Mouse (Mus musculus): ENCODE measurements around the gene Zfp729b. TPM values are rescaled to one million over a fixed set of nuclear protein-coding genes. Genes with fewer than 3 reads are reported as not detected.

Gene Zfp729b
- 3.1 and 3.3 TPM in 2 replicates for polyA plus RNA-seq (2015; fragmentation: Nextera tagmentation; extraction: Ambion mirVana)

GRCm38 (mm10) chr13:67609066-67609876 is at the start of gene Zfp729b:
TSS of gene Zfp729b (minus strand) at chr13:67609707.
- H3K4me3 ChIP-seq (ENCODE audit: low read length) = peak within 1 kb of the TSS; percentile 81
- peak; percentile 98 for ATAC-seq
- no peaks in the 10 kb centered on the region for H3K27me3 ChIP-seq (replicated peaks; ENCODE audit: control insufficient read depth, insufficient read depth, low read length)
- H3K9ac ChIP-seq (ENCODE audit: low read depth, low read length) = peak within 1 kb of the TSS; percentile 83
- H3K27ac ChIP-seq (ENCODE audit: low read length) = peak within 1 kb of the TSS; percentile 76
- peaks cover 3% of the 10 kb centered on the region for H3K9me3 ChIP-seq (ENCODE audit: control insufficient read depth, low read length)
- 2% methylated on average over 20 of the region's 20 CpGs for WGBS
- peaks cover 4% of the 10 kb centered on the region for H3K4me1 ChIP-seq (ENCODE audit: control insufficient read depth, insufficient read depth, low read length)
- H3K36me3 ChIP-seq (ENCODE audit: control insufficient read depth, insufficient read depth, low read length) = no peaks in the 10 kb centered on the region
- peak within 1 kb of the TSS; percentile 62 for H3K4me2 ChIP-seq (ENCODE audit: low read depth, low read length)

DNA sequence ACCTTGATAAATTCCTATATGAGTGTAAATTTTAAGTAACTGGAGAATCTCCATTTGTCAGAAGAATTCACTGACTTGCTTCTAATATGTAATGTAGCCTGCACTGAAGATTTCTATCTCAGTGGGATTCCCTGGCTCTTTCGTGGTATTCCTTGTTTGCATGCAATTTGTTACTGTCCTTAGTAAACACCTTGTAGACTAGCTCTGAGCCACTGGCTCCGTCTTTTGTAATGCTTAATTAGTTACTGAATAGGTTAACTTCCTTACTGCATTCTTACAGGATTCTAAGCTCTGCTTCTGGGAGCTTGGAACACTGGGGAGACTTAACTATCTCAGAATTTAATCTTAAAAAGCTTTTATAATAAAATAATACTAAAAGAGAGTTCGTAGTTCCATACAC is 43.0 kb upstream of the Zfp729b start:
- H3K4me2 ChIP-seq (ENCODE audit: low read depth, low read length) = no peak overlapping the region
- no peak for ATAC-seq
- no peaks in the 10 kb centered on the region for H3K27me3 ChIP-seq (replicated peaks; ENCODE audit: control insufficient read depth, insufficient read depth, low read length)
- H3K36me3 ChIP-seq (ENCODE audit: control insufficient read depth, insufficient read depth, low read length) = no peaks in the 10 kb centered on the region
- no peak overlapping the region for H3K4me3 ChIP-seq (ENCODE audit: low read length)
- no peaks in the 10 kb centered on the region for H3K4me1 ChIP-seq (ENCODE audit: control insufficient read depth, insufficient read depth, low read length)
- no peak overlapping the region for H3K27ac ChIP-seq (ENCODE audit: low read length)
- WGBS = 49% methylated on average over 3 of the region's 3 CpGs
- H3K9me3 ChIP-seq (ENCODE audit: control insufficient read depth, low read length) = no peaks in the 10 kb centered on the region
- no peak overlapping the region for H3K9ac ChIP-seq (ENCODE audit: low read depth, low read length)

GRCm38 (mm10) chr13:67637294-67638007 is 27.9 kb upstream of the Zfp729b start, which contains the start of the genes Gm49345 and Zfp729a:
TSS of gene Gm49345 (minus strand) at chr13:67637769.
TSS of gene Zfp729a (minus strand) at chr13:67637791.
- ATAC-seq = peak; percentile 100
- Histone ChIP-seq H3K4me2 (ENCODE audit: low read depth, low read length) (peak within 1 kb of the TSS; percentile 49), H3K27ac (ENCODE audit: low read length) (peak within 1 kb of the TSS; percentile 79), H3K9ac (ENCODE audit: low read depth, low read length) (peak within 1 kb of the TSS; percentile 83), H3K9me3 (ENCODE audit: control insufficient read depth, low read length) (no peaks in the 10 kb centered on the region), H3K4me1 (ENCODE audit: control insufficient read depth, insufficient read depth, low read length) (no peaks in the 10 kb centered on the region), H3K36me3 (ENCODE audit: control insufficient read depth, insufficient read depth, low read length) (no peaks in the 10 kb centered on the region), H3K27me3 (replicated peaks; ENCODE audit: control insufficient read depth, insufficient read depth, low read length) (no peaks in the 10 kb centered on the region), H3K4me3 (ENCODE audit: low read length) (peak within 1 kb of the TSS; percentile 85)
- under 1% methylated on average over 19 of the region's 19 CpGs for WGBS

- Histone ChIP-seq H3K27me3 (replicated peaks; ENCODE audit: control insufficient read depth, insufficient read depth, low read length) (no peaks in the 10 kb centered on the region), H3K36me3 (ENCODE audit: control insufficient read depth, insufficient read depth, low read length) (no peaks in the 10 kb centered on the region), H3K4me3 (ENCODE audit: low read length) (no peak overlapping the region), H3K4me1 (ENCODE audit: control insufficient read depth, insufficient read depth, low read length) (peaks cover 4% of the 10 kb centered on the region), H3K4me2 (ENCODE audit: low read depth, low read length) (0 out of 2 replicates have a peak overlapping the region, but pooled peaks have one; percentile 35), H3K27ac (ENCODE audit: low read length) (no peak overlapping the region), H3K9ac (ENCODE audit: low read depth, low read length) (no peak overlapping the region), H3K9me3 (ENCODE audit: control insufficient read depth, low read length) (peaks cover 3% of the 10 kb centered on the region)
- no peak for ATAC-seq
- 86% methylated on average over 4 of the region's 4 CpGs for WGBS
Measured at GRCm38 (mm10) chr13:67610108-67610507, 601 bp upstream of the Zfp729b start.

GRCm38 (mm10) chr13:67572591-67573189 is 36.8 kb downstream of the Zfp729b start:
- no peaks in the 10 kb centered on the region for H3K27me3 ChIP-seq (replicated peaks; ENCODE audit: control insufficient read depth, insufficient read depth, low read length)
- H3K4me2 ChIP-seq (ENCODE audit: low read depth, low read length) = no peak overlapping the region
- H3K9ac ChIP-seq (ENCODE audit: low read depth, low read length) = no peak overlapping the region

DNA sequence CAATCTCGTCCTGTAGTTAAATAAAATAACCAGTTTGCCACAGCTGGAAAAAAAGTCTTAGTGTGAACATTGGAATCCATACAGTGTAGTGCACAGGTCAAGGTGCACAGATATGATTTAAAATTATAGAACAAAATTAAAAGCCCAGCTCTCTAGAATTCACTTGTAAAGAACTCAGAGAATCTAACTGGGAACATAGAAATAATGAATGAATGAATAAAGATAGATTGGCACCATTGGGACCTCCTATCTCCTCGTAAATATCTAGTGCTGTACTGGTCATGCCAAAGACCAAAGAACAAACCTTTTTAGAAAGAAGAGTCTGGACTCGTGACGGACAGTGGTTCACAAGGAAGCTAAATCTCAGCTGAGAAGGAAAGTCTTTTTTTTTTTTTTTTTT is 55.8 kb downstream of the Zfp729b start, which contains the start of gene Zfp748:
Zfp748 (minus strand) TSS at position 101 of the 400 bp plus-strand sequence.
- no peak for ATAC-seq
- peaks cover 16% of the 10 kb centered on the region for H3K4me1 ChIP-seq (ENCODE audit: control insufficient read depth, insufficient read depth, low read length)
- peak within 1 kb of the TSS; percentile 66 for H3K4me2 ChIP-seq (ENCODE audit: low read depth, low read length)
- H3K36me3 ChIP-seq (ENCODE audit: control insufficient read depth, insufficient read depth, low read length) = no peaks in the 10 kb centered on the region
- no peaks in the 10 kb centered on the region for H3K27me3 ChIP-seq (replicated peaks; ENCODE audit: control insufficient read depth, insufficient read depth, low read length)
- H3K4me3 ChIP-seq (ENCODE audit: low read length) = peak within 1 kb of the TSS; percentile 85
- peak within 1 kb of the TSS; percentile 91 for H3K27ac ChIP-seq (ENCODE audit: low read length)
- H3K9ac ChIP-seq (ENCODE audit: low read depth, low read length) = peak within 1 kb of the TSS; percentile 88
- no peaks in the 10 kb centered on the region for H3K9me3 ChIP-seq (ENCODE audit: control insufficient read depth, low read length)
- 80% methylated on average over 4 of the region's 4 CpGs for WGBS

More at GRCm38 (mm10) chr13:67572591-67573189, 36.8 kb downstream of the Zfp729b start:
- Histone ChIP-seq H3K4me3 (ENCODE audit: low read length) (no peak overlapping the region), H3K27ac (ENCODE audit: low read length) (no peak overlapping the region), H3K36me3 (ENCODE audit: control insufficient read depth, insufficient read depth, low read length) (no peaks in the 10 kb centered on the region), H3K9me3 (ENCODE audit: control insufficient read depth, low read length) (no peaks in the 10 kb centered on the region), H3K4me1 (ENCODE audit: control insufficient read depth, insufficient read depth, low read length) (no peaks in the 10 kb centered on the region)
- 69% methylated on average over 5 of the region's 5 CpGs for WGBS
- no peak for ATAC-seq

DNA sequence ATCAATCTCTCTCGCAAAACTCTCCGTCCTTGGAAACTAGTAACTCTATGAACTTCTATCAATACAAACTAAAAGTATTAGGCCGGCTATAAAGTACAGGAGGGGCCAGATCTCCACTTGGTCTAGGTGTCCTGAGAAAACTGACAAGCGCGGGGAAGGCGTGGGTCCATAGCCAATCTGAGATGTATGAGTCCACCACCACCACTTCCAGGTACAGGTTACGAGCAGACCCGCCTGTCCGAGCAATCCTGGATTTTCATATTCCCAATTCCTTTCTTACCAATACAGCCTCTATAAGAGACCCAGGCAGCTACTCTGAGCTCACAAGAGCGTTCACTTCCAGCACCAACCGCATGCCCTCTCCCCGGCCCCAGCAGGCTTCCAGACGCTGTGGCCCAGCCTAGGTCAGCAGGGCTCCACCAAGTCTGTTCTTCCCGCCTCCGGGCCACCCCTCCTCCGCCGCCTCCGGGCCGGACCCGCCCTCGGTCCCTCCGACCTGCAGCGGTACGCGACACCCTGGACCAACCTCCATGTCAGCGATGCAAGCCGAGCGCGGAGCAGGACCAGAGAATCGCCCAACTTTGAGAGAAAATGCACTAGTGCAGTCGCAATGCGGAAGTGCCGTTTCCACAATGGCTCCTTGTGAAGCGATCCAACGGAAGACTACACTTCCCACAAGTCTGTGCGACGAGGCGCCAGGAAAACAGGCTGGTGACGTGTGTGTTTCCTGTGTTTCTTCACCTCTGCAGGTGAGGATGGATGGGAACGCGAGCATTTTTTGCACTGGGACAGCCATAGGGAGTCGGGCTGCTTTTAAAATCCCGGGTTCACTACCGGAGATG is 56.8 kb downstream of the Zfp729b start:
- Histone ChIP-seq H3K4me3 (ENCODE audit: low read length) (peak overlapping the region; percentile 85), H3K4me2 (ENCODE audit: low read depth, low read length) (peak overlapping the region; percentile 66), H3K9ac (ENCODE audit: low read depth, low read length) (peak overlapping the region; percentile 88), H3K36me3 (ENCODE audit: control insufficient read depth, insufficient read depth, low read length) (no peaks in the 10 kb centered on the region), H3K4me1 (ENCODE audit: control insufficient read depth, insufficient read depth, low read length) (peaks cover 16% of the 10 kb centered on the region), H3K27ac (ENCODE audit: low read length) (peak overlapping the region; percentile 91), H3K9me3 (ENCODE audit: control insufficient read depth, low read length) (no peaks in the 10 kb centered on the region), H3K27me3 (replicated peaks; ENCODE audit: control insufficient read depth, insufficient read depth, low read length) (no peaks in the 10 kb centered on the region)
- peak; percentile 100 for ATAC-seq
- under 1% methylated on average over 44 of the region's 44 CpGs for WGBS

- H3K9ac ChIP-seq (ENCODE audit: low read depth, low read length) = no peak overlapping the region
- H3K9me3 ChIP-seq (ENCODE audit: control insufficient read depth, low read length) = 0 out of 2 replicates have a peak, but pooled peaks cover 3% of the 10 kb centered on the region
- H3K4me3 ChIP-seq (ENCODE audit: low read length) = no peak overlapping the region
- 80% methylated on average over 1 of the region's 1 CpGs for WGBS
- no peak overlapping the region for H3K4me2 ChIP-seq (ENCODE audit: low read depth, low read length)
- H3K36me3 ChIP-seq (ENCODE audit: control insufficient read depth, insufficient read depth, low read length) = peaks cover 16% of the 10 kb centered on the region
- H3K27me3 ChIP-seq (replicated peaks; ENCODE audit: control insufficient read depth, insufficient read depth, low read length) = no peaks in the 10 kb centered on the region
- ATAC-seq = no peak
- H3K4me1 ChIP-seq (ENCODE audit: control insufficient read depth, insufficient read depth, low read length) = peaks cover 2% of the 10 kb centered on the region
- no peak overlapping the region for H3K27ac ChIP-seq (ENCODE audit: low read length)
Measured at GRCm38 (mm10) chr13:67545941-67546340, 63.6 kb downstream of the Zfp729b start.

Measured in intestine, embryonic 16.5 days (tissue).